Mouse (Mus musculus): Measurements from ENCODE around the gene Bcl2l14.

DNA sequence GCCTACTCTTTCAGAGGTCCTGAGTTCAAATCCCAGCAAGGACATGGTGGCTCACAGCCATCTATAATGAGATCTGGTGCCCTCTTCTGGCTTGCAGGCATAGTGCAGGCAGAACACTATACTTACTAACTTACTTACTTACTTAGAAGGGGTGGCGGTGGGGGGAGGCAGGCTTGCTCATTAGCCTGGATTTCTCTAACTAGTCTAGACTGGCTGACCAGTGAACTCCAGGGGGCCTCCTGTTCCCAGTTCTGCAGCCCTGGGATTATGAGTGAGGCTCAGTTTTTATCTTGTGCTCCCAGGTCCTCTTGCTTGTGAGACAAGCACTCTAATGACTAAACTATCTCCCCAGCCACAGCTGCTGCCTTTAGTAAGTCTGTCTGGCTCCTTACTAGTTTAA is 58.0 kb downstream of the Bcl2l14 start:
- TF ChIP-seq GATA1 (IDR thresholded peaks at IDR 0.05; ENCODE audit: borderline replicate concordance, low read length) (no peak), FLI1 (IDR thresholded peaks at IDR 0.05; ENCODE audit: low read length) (no peak)

Measured in megakaryocyte, embryonic 14.5 days (primary cell).